Mouse (Mus musculus) liver, adult 2 months (tissue): ENCODE data around the gene Rcan1. TPM values are rescaled to one million over a fixed set of nuclear protein-coding genes. Genes with fewer than 3 reads are reported as not detected.
A peak's percentile ranks its signal among the peaks of the same experiment; 100 is the strongest.

Experiments
- DNase-seq: peaks from one replicate; pipeline ENCODE4 v3.0.0-alpha.2; 2011; ENCODE audit warnings: low read depth, low spot score; ENCODE audit errors: extremely low read depth
- H3K27ac ChIP-seq: fragments of 200-500 bp; replicated peaks from 2 replicates; pipeline ENCODE4 v1.5.1; 2012; ENCODE audit warnings: low read depth, mild to moderate bottlenecking, control low read depth, inconsistent platforms, low read length; ENCODE audit not compliant: insufficient read depth
- H3K27me3 ChIP-seq: fragments of 200-500 bp; 2 replicates; pipeline ENCODE4 v1.6.1; 2012; ENCODE audit warnings: mild to moderate bottlenecking, moderate library complexity, low read length, inconsistent platforms; ENCODE audit not compliant: control insufficient read depth, insufficient read depth
- H3K36me3 ChIP-seq: fragments of 200-500 bp; 2 replicates; pipeline ENCODE4 v1.6.1; 2012; ENCODE audit warnings: low read length, inconsistent platforms; ENCODE audit not compliant: control insufficient read depth, insufficient read depth
- H3K4me1 ChIP-seq: fragments of 200-500 bp; 2 replicates; pipeline ENCODE4 v1.6.1; 2011; ENCODE audit warnings: low read length; ENCODE audit not compliant: control insufficient read depth, insufficient read depth
- H3K4me3 ChIP-seq: fragments of 200-500 bp; 2 replicates; pipeline ENCODE4 v1.5.1; 2011; ENCODE audit warnings: low read depth, mild to moderate bottlenecking, control low read depth, low read length, moderate library complexity; ENCODE audit not compliant: insufficient read depth
- H3K79me2 ChIP-seq: fragments of 200-500 bp; 2 replicates; pipeline ENCODE4 v1.6.1; 2012; ENCODE audit warnings: inconsistent platforms, mild to moderate bottlenecking, low read length, moderate library complexity; ENCODE audit not compliant: control insufficient read depth, insufficient read depth
- H3K9ac ChIP-seq: fragments of 200-500 bp; 2 replicates; pipeline ENCODE4 v1.6.1; 2012; ENCODE audit warnings: low read depth, mild to moderate bottlenecking, control low read depth, inconsistent platforms, low read length
- CTCF ChIP-seq: fragments of 200-500 bp; IDR thresholded peaks from 2 replicates; pipeline ENCODE4 v1.5.1; 2011; ENCODE audit warnings: low read depth, low read length, control low read depth
- POLR2A ChIP-seq: fragments of 200-500 bp; IDR thresholded peaks from 2 replicates; pipeline ENCODE4 v1.6.1; 2011; ENCODE audit warnings: low read length, control low read depth; ENCODE audit not compliant: insufficient read depth; ENCODE audit errors: extremely low read depth
- WGBS: fragments of 180-500 bp; shearing (Covaris S2); methylation state at CpG from one replicate; pipeline ENCODE4 v1.1.7; 2018; 5-methylcytosine and 5-hydroxymethylcytosine counted together
- polyA plus RNA-seq: library from polyadenylated mRNA; depleted of rRNA; stranded (reverse); fragments of >200 nt; gene quantifications from 2 replicates; pipeline ENCODE4 v1.2.3, GENCODE M21; 2012
- total RNA-seq: library from RNA; depleted of rRNA; stranded (reverse); fragments of >200 nt; gene quantifications from 2 replicates; pipeline ENCODE4 v1.2.3, GENCODE M21; 2014

Rcan1 gene
- total and polyA plus RNA-seq, 2 experiments = 7.8 to 12.8 TPM

GRCm38 (mm10) chr16:92357566-92357965 lies 113.1 kb downstream of the Rcan1 start:
- peaks cover 5% of the 10 kb centered on the region; the same call in 1 of the 2 replicates for H3K27me3 ChIP-seq
- TF ChIP-seq CTCF (no peak), POLR2A (no peak)
- no peaks in the 10 kb centered on the region for H3K79me2 ChIP-seq
- 89% methylated on average over 10 of the region's 10 CpGs for WGBS
- no peak overlapping the region for H3K9ac ChIP-seq
- no peak for DNase-seq
- no peak overlapping the region for H3K4me3 ChIP-seq
- no peak overlapping the region for H3K27ac ChIP-seq
- no peaks in the 10 kb centered on the region for H3K36me3 ChIP-seq
- no peaks in the 10 kb centered on the region for H3K4me1 ChIP-seq

- H3K4me3 ChIP-seq = no peak overlapping the region
- 71% methylated on average over 9 of the region's 9 CpGs for WGBS
- no peaks in the 10 kb centered on the region for H3K36me3 ChIP-seq
- TF ChIP-seq POLR2A (no peak), CTCF (no peak)
- no peak overlapping the region for H3K9ac ChIP-seq
- no peaks in the 10 kb centered on the region for H3K79me2 ChIP-seq
- peaks cover 5% of the 10 kb centered on the region; the same call in 1 of the 2 replicates for H3K27me3 ChIP-seq
- no peaks in the 10 kb centered on the region for H3K4me1 ChIP-seq
- peak; percentile 31 for DNase-seq
- H3K27ac ChIP-seq = no peak overlapping the region
Observed at GRCm38 (mm10) chr16:92357023-92357422, 113.6 kb downstream of the Rcan1 start.

DNA sequence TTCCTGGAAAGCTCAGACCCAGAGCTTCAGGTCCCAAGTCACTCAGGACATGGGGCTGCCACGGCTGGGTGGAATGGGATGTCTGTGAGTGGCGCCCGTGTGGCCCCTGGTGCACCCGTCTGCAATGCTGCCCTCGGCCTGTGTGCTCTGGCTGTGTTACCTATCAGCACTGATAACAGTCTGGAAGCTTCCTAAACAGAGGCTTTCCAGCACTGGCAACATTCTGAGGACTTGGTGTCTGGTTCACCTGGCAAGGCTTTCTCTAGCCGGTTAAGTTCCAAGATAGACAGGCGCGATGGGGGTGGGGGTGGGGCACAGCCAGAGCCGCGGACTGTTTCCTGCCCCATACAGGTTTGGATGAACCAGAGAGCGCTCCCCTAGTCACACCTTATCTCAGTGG lies 114.7 kb downstream of the Rcan1 start:
- WGBS = 44% methylated on average over 11 of the region's 11 CpGs
- DNase-seq = peak; percentile 92
- H3K9ac ChIP-seq = no peak overlapping the region
- peaks cover 5% of the 10 kb centered on the region; the same call in 1 of the 2 replicates for H3K27me3 ChIP-seq
- H3K36me3 ChIP-seq = no peaks in the 10 kb centered on the region
- no peaks in the 10 kb centered on the region for H3K4me1 ChIP-seq
- H3K27ac ChIP-seq = no peak overlapping the region
- TF ChIP-seq CTCF = no peak
- TF ChIP-seq POLR2A = no peak
- H3K4me3 ChIP-seq = no peak overlapping the region
- H3K79me2 ChIP-seq = no peaks in the 10 kb centered on the region

GRCm38 (mm10) chr16:92355366-92355765 lies 115.3 kb downstream of the Rcan1 start:
- Histone ChIP-seq H3K4me3 (no peak overlapping the region), H3K4me1 (no peaks in the 10 kb centered on the region), H3K36me3 (no peaks in the 10 kb centered on the region), H3K27ac (no peak overlapping the region), H3K79me2 (no peaks in the 10 kb centered on the region), H3K9ac (no peak overlapping the region), H3K27me3 (peaks cover 5% of the 10 kb centered on the region; the same call in 1 of the 2 replicates)
- DNase-seq = peak; percentile 17
- 73% methylated on average over 5 of the region's 5 CpGs for WGBS
- TF ChIP-seq POLR2A (no peak), CTCF (no peak)

- no peak overlapping the region for H3K9ac ChIP-seq
- H3K79me2 ChIP-seq = no peaks in the 10 kb centered on the region
- no peak overlapping the region for H3K4me3 ChIP-seq
- peaks cover 4% of the 10 kb centered on the region; the same call in 1 of the 2 replicates for H3K27me3 ChIP-seq
- H3K27ac ChIP-seq = no peak overlapping the region
- DNase-seq = no peak
- no peaks in the 10 kb centered on the region for H3K4me1 ChIP-seq
- no peaks in the 10 kb centered on the region for H3K36me3 ChIP-seq
- TF ChIP-seq CTCF (no peak), POLR2A (no peak)
- WGBS = 86% methylated on average over 2 of the region's 2 CpGs
Observed at GRCm38 (mm10) chr16:92353897-92354296, 116.8 kb downstream of the Rcan1 start.

GRCm38 (mm10) chr16:92353295-92353694 lies 117.4 kb downstream of the Rcan1 start:
- H3K27me3 ChIP-seq = no peaks in the 10 kb centered on the region
- no peak overlapping the region for H3K27ac ChIP-seq
- no peak for TF ChIP-seq CTCF
- no peak for TF ChIP-seq POLR2A
- H3K4me1 ChIP-seq = no peaks in the 10 kb centered on the region
- H3K36me3 ChIP-seq = no peaks in the 10 kb centered on the region
- no peaks in the 10 kb centered on the region for H3K79me2 ChIP-seq
- no peak overlapping the region for H3K4me3 ChIP-seq
- 61% methylated on average over 12 of the region's 12 CpGs for WGBS
- DNase-seq = peak; percentile 84
- no peak overlapping the region for H3K9ac ChIP-seq
